Mouse (Mus musculus) right cerebral cortex, adult 2 months (tissue): ENCODE data around the gene Elf2.
"Not testable (repeated sequence)": the region's sequence is repeated elsewhere in the genome, so short reads cannot be mapped to it uniquely, and the experiment has no call there.

ENCODE experiments used
- DNase-seq, 2 experiments: peaks; one replicate each; pipeline ENCODE4 v3.0.0; 2021 to 2022; ENCODE audit warnings: low spot score in 2 of 2

The Elf2 gene

GRCm38 (mm10) chr3:51216351-51216750, 124.1 kb downstream of the Elf2 start:
- not testable (repeated sequence) for DNase-seq

GRCm38 (mm10) chr3:51215681-51216080, 124.8 kb downstream of the Elf2 start:
- DNase-seq: no peak

GRCm38 (mm10) chr3:51213111-51213510, 127.4 kb downstream of the Elf2 start:
- no peak for DNase-seq

- no peak for DNase-seq
These were observed 130.0 kb downstream of the Elf2 start for GRCm38 (mm10) chr3:51210485-51210884.

GRCm38 (mm10) chr3:51209503-51210314, 130.8 kb downstream of the Elf2 start:
- DNase-seq: no peak

GRCm38 (mm10) chr3:51208633-51209032, 131.8 kb downstream of the Elf2 start:
- DNase-seq: no peak

GRCm38 (mm10) chr3:51206521-51206920, 133.9 kb downstream of the Elf2 start:
- no peak for DNase-seq

- no peak for DNase-seq
These were observed 135.6 kb downstream of the Elf2 start for GRCm38 (mm10) chr3:51204897-51205296.

- no peak for DNase-seq
These were observed 136.0 kb downstream of the Elf2 start for GRCm38 (mm10) chr3:51204441-51204840.

GRCm38 (mm10) chr3:51203906-51204305, 136.6 kb downstream of the Elf2 start:
- DNase-seq: no peak
